Mouse (Mus musculus) cortical plate, adult 2 months (tissue): ENCODE data around the gene Ddx1.

ENCODE experiments used
- CTCF ChIP-seq: fragments of 200-500 bp; IDR thresholded peaks from 2 replicates; pipeline ENCODE4 v1.5.1; 2011; ENCODE audit warnings: mild to moderate bottlenecking, control low read depth, low read length; ENCODE audit not compliant: insufficient read depth; ENCODE audit errors: extremely low read depth
- POLR2A ChIP-seq: fragments of 200-500 bp; IDR thresholded peaks from 2 replicates; pipeline ENCODE4 v1.6.1; 2011; ENCODE audit warnings: mild to moderate bottlenecking, low read length, control low read depth; ENCODE audit not compliant: insufficient read depth; ENCODE audit errors: extremely low read depth

DNA sequence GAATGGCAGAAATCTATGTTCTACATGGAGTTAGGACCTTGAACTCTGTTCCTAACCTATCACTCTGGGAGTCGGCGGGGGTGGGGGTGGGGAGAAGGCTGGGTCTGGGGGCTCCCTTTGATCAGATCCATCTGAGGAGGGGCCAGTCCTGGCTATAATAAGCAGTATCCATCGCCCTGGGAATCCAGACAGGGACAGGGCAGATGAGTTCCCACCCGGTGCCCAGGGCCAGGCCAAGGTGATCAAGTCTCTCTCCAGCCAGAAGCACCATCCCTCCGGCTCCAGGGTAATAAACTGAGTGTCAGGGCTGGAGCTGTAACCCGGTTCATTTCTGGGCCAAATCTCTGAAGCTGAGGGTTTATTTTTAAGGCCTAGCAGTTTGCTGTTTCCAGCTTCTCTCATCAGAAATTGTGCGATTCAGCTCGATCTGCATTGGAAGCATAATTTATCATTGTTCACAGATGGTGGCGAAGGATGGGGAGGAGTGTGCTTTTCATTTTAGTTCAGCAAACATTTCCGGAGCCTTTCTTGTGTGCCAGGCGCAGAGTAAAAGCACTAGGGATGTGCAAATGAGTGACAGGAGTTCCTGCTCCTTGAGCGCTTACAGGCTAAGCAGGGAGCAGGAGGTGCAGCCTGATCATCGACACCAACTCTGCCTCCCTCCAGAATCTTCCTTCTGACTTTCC is 39.2 kb downstream of the Ddx1 start:
- TF ChIP-seq CTCF (no peak), POLR2A (no peak)
